Mouse (Mus musculus) liver, adult 2 months (tissue): ENCODE results near the gene Alg5. TPM values are rescaled to one million over a fixed set of nuclear protein-coding genes. Genes with fewer than 3 reads are reported as not detected.
A peak's percentile ranks its signal among the peaks of the same experiment; 100 is the strongest.

ENCODE experiments used
- DNase-seq: peaks from one replicate; pipeline ENCODE4 v3.0.0-alpha.2; 2011; ENCODE audit warnings: low read depth, low spot score; ENCODE audit errors: extremely low read depth
- H3K27ac ChIP-seq: fragments of 200-500 bp; replicated peaks from 2 replicates; pipeline ENCODE4 v1.5.1; 2012; ENCODE audit warnings: low read depth, mild to moderate bottlenecking, control low read depth, inconsistent platforms, low read length; ENCODE audit not compliant: insufficient read depth
- H3K27me3 ChIP-seq: fragments of 200-500 bp; 2 replicates; pipeline ENCODE4 v1.6.1; 2012; ENCODE audit warnings: mild to moderate bottlenecking, moderate library complexity, low read length, inconsistent platforms; ENCODE audit not compliant: control insufficient read depth, insufficient read depth
- H3K36me3 ChIP-seq: fragments of 200-500 bp; 2 replicates; pipeline ENCODE4 v1.6.1; 2012; ENCODE audit warnings: low read length, inconsistent platforms; ENCODE audit not compliant: control insufficient read depth, insufficient read depth
- H3K4me1 ChIP-seq: fragments of 200-500 bp; 2 replicates; pipeline ENCODE4 v1.6.1; 2011; ENCODE audit warnings: low read length; ENCODE audit not compliant: control insufficient read depth, insufficient read depth
- H3K4me3 ChIP-seq: fragments of 200-500 bp; 2 replicates; pipeline ENCODE4 v1.5.1; 2011; ENCODE audit warnings: low read depth, mild to moderate bottlenecking, control low read depth, low read length, moderate library complexity; ENCODE audit not compliant: insufficient read depth
- H3K79me2 ChIP-seq: fragments of 200-500 bp; 2 replicates; pipeline ENCODE4 v1.6.1; 2012; ENCODE audit warnings: inconsistent platforms, mild to moderate bottlenecking, low read length, moderate library complexity; ENCODE audit not compliant: control insufficient read depth, insufficient read depth
- H3K9ac ChIP-seq: fragments of 200-500 bp; 2 replicates; pipeline ENCODE4 v1.6.1; 2012; ENCODE audit warnings: low read depth, mild to moderate bottlenecking, control low read depth, inconsistent platforms, low read length
- CTCF ChIP-seq: fragments of 200-500 bp; IDR thresholded peaks from 2 replicates; pipeline ENCODE4 v1.5.1; 2011; ENCODE audit warnings: low read depth, low read length, control low read depth
- POLR2A ChIP-seq: fragments of 200-500 bp; IDR thresholded peaks from 2 replicates; pipeline ENCODE4 v1.6.1; 2011; ENCODE audit warnings: low read length, control low read depth; ENCODE audit not compliant: insufficient read depth; ENCODE audit errors: extremely low read depth
- WGBS: fragments of 180-500 bp; shearing (Covaris S2); methylation state at CpG from one replicate; pipeline ENCODE4 v1.1.7; 2018; 5-methylcytosine and 5-hydroxymethylcytosine counted together
- polyA plus RNA-seq: library from polyadenylated mRNA; depleted of rRNA; stranded (reverse); fragments of >200 nt; gene quantifications from 2 replicates; pipeline ENCODE4 v1.2.3, GENCODE M21; 2012
- total RNA-seq: library from RNA; depleted of rRNA; stranded (reverse); fragments of >200 nt; gene quantifications from 2 replicates; pipeline ENCODE4 v1.2.3, GENCODE M21; 2014

Gene Alg5
- total and polyA plus RNA-seq, 2 experiments: 14.8 to 33.4 TPM

DNA sequence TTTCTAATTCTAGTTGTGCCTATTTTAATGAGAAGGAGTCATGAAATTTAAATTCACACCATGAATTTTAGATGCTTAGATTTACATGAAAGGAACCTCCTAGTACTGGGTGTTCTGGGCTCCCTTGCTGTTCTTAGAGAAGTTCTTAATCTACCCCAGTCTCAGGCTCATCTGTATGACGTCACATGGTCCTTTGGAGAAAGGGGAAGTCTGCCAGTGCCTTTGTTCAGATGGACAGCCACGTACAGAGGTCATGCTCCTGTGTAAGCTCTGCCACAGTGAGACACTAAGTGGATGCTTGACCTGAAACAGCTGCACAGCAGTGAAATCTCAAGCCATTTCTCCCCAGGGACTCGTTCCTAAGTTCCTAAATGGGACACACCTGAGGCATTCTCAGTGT lies 16.4 kb upstream of the Alg5 start:
- peaks cover 54% of the 10 kb centered on the region for H3K36me3 ChIP-seq
- WGBS: 73% methylated on average over 3 of the region's 3 CpGs
- H3K4me1 ChIP-seq: no peaks in the 10 kb centered on the region
- no peak overlapping the region for H3K9ac ChIP-seq
- DNase-seq: peak; percentile 8
- H3K27me3 ChIP-seq: no peaks in the 10 kb centered on the region
- TF ChIP-seq POLR2A: no peak
- no peak for TF ChIP-seq CTCF
- H3K79me2 ChIP-seq: no peaks in the 10 kb centered on the region; the same call in 1 of the 2 replicates
- H3K4me3 ChIP-seq: no peak overlapping the region
- H3K27ac ChIP-seq: no peak overlapping the region

- no peaks in the 10 kb centered on the region; the same call in 1 of the 2 replicates for H3K79me2 ChIP-seq
- peaks cover 40% of the 10 kb centered on the region for H3K36me3 ChIP-seq
- H3K4me1 ChIP-seq: no peaks in the 10 kb centered on the region
- no peak overlapping the region for H3K9ac ChIP-seq
- WGBS: 75% methylated on average over 10 of the region's 10 CpGs
- DNase-seq: no peak
- H3K4me3 ChIP-seq: no peak overlapping the region
- no peak overlapping the region; the same call in 1 of the 2 replicates for H3K27ac ChIP-seq
- TF ChIP-seq POLR2A (no peak), CTCF (no peak)
- H3K27me3 ChIP-seq: no peaks in the 10 kb centered on the region
These were observed 11.4 kb upstream of the Alg5 start for GRCm38 (mm10) chr3:54723741-54724500.

GRCm38 (mm10) chr3:54725344-54725743 lies 10.0 kb upstream of the Alg5 start:
- no peaks in the 10 kb centered on the region for H3K27me3 ChIP-seq
- TF ChIP-seq POLR2A: no peak
- no peak for TF ChIP-seq CTCF
- no peaks in the 10 kb centered on the region; the same call in 1 of the 2 replicates for H3K79me2 ChIP-seq
- DNase-seq: no peak
- peaks cover 43% of the 10 kb centered on the region for H3K36me3 ChIP-seq
- no peaks in the 10 kb centered on the region for H3K4me1 ChIP-seq
- 73% methylated on average over 2 of the region's 2 CpGs for WGBS
- H3K4me3 ChIP-seq: no peak overlapping the region
- no peak overlapping the region for H3K9ac ChIP-seq
- no peak overlapping the region for H3K27ac ChIP-seq

GRCm38 (mm10) chr3:54727588-54727987 lies 7.8 kb upstream of the Alg5 start:
- Histone ChIP-seq H3K27ac (no peak overlapping the region), H3K4me1 (peaks cover 4% of the 10 kb centered on the region; the same call in 1 of the 2 replicates), H3K9ac (no peak overlapping the region), H3K79me2 (no peaks in the 10 kb centered on the region), H3K36me3 (peaks cover 33% of the 10 kb centered on the region), H3K4me3 (no peak overlapping the region), H3K27me3 (no peaks in the 10 kb centered on the region)
- no peak for DNase-seq
- WGBS: 99% methylated on average over 2 of the region's 2 CpGs
- no peak for TF ChIP-seq POLR2A
- TF ChIP-seq CTCF: no peak

DNA sequence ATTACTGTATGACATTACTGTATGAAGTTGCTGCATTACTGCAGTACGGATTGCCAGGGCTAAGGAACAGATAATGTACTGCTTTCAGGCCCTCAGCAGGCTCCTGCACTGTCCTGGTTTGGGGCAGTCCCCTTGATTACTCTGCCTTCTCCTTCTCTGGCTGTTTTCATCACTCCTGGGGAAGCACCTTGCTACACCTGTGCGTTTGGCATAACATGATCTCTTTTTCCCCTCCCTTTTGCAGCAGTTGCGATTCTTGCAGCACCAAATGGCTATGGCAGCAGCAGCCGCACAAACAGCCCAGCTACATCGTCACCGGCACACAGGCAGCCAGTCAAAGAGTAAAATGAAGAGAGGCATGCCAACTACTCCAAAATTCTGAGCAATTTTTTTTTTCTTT lies 7.2 kb upstream of the Alg5 start:
- H3K79me2 ChIP-seq: no peaks in the 10 kb centered on the region
- no peak overlapping the region for H3K27ac ChIP-seq
- no peak overlapping the region for H3K4me3 ChIP-seq
- H3K4me1 ChIP-seq: peaks cover 4% of the 10 kb centered on the region; the same call in 1 of the 2 replicates
- DNase-seq: no peak
- TF ChIP-seq CTCF: no peak
- no peak for TF ChIP-seq POLR2A
- no peak overlapping the region for H3K9ac ChIP-seq
- H3K27me3 ChIP-seq: no peaks in the 10 kb centered on the region
- 95% methylated on average over 6 of the region's 6 CpGs for WGBS
- peaks cover 29% of the 10 kb centered on the region for H3K36me3 ChIP-seq

- Histone ChIP-seq H3K27me3 (no peaks in the 10 kb centered on the region), H3K4me1 (peaks cover 7% of the 10 kb centered on the region; the same call in 1 of the 2 replicates), H3K9ac (no peak overlapping the region), H3K4me3 (no peak overlapping the region), H3K36me3 (peaks cover 19% of the 10 kb centered on the region), H3K27ac (peak overlapping the region; percentile 50), H3K79me2 (no peaks in the 10 kb centered on the region)
- WGBS: 44% methylated on average over 8 of the region's 8 CpGs
- peak; percentile 88 for DNase-seq
- TF ChIP-seq POLR2A: no peak
- no peak for TF ChIP-seq CTCF
These were observed 3.7 kb upstream of the Alg5 start for GRCm38 (mm10) chr3:54731626-54732150.
